Mouse (Mus musculus) E14TG2a.4 (cell line): Measurements from ENCODE around the gene Boc.

Experiments
- H3K27me3 ChIP-seq: 2 replicates; pipeline ENCODE4 v1.6.1; 2014; ENCODE audit warnings: low read length, control low read depth; ENCODE audit not compliant: insufficient read depth
- H3K36me3 ChIP-seq: 2 replicates; pipeline ENCODE4 v1.6.1; 2014; ENCODE audit warnings: low read length, control low read depth; ENCODE audit not compliant: insufficient read depth
- H3K4me1 ChIP-seq: replicated peaks from 2 replicates; pipeline ENCODE4 v1.6.1; 2014; ENCODE audit warnings: low read depth, low read length, control low read depth
- H3K4me3 ChIP-seq: replicated peaks from 2 replicates; pipeline ENCODE4 v1.5.1; 2014; ENCODE audit warnings: mild to moderate bottlenecking, low read length
- H3K9me3 ChIP-seq: 2 replicates; pipeline ENCODE4 v1.6.1; 2014; ENCODE audit warnings: low read length, control low read depth
- CTCF ChIP-seq: conservative IDR thresholded peaks from 2 replicates; pipeline ENCODE4 v1.5.1; 2014; ENCODE audit warnings: low read length
- NANOG ChIP-seq: IDR thresholded peaks from 2 replicates; pipeline ENCODE4 v1.6.1; 2014; ENCODE audit warnings: borderline replicate concordance, low read length, mixed read lengths
- POU5F1 ChIP-seq: IDR thresholded peaks from 2 replicates; pipeline ENCODE4 v1.6.1; 2014; ENCODE audit warnings: low read length, borderline replicate concordance

The Boc gene

GRCm38 (mm10) chr16:44484079-44484478 lies 74.6 kb downstream of the Boc start:
- no peak overlapping the region for H3K4me3 ChIP-seq
- no peaks in the 10 kb centered on the region for H3K9me3 ChIP-seq
- H3K36me3 ChIP-seq, result no peaks in the 10 kb centered on the region
- H3K27me3 ChIP-seq, result peaks cover 27% of the 10 kb centered on the region
- H3K4me1 ChIP-seq, result peaks cover 34% of the 10 kb centered on the region
- TF ChIP-seq CTCF (peak; percentile 100), NANOG (no peak), POU5F1 (no peak)

GRCm38 (mm10) chr16:44481599-44482593 lies 76.8 kb downstream of the Boc start:
- Histone ChIP-seq H3K4me3 (no peak overlapping the region), H3K4me1 (peaks cover 25% of the 10 kb centered on the region), H3K27me3 (peaks cover 28% of the 10 kb centered on the region), H3K36me3 (no peaks in the 10 kb centered on the region), H3K9me3 (peaks cover 7% of the 10 kb centered on the region; the same call in 1 of the 2 replicates)
- TF ChIP-seq POU5F1 (no peak), NANOG (no peak), CTCF (no peak)

- no peaks in the 10 kb centered on the region for H3K36me3 ChIP-seq
- no peak overlapping the region for H3K4me3 ChIP-seq
- H3K27me3 ChIP-seq, result peaks cover 23% of the 10 kb centered on the region
- H3K4me1 ChIP-seq, result peaks cover 20% of the 10 kb centered on the region; the same call in 1 of the 2 replicates
- H3K9me3 ChIP-seq, result peaks cover 7% of the 10 kb centered on the region; the same call in 1 of the 2 replicates
- TF ChIP-seq POU5F1 (no peak), CTCF (0 out of 2 replicates have a peak, but pooled peaks have one; percentile 10), NANOG (no peak)
Measured at GRCm38 (mm10) chr16:44480616-44481015, 78.1 kb downstream of the Boc start.

- Histone ChIP-seq H3K9me3 (peaks cover 7% of the 10 kb centered on the region; the same call in 1 of the 2 replicates), H3K36me3 (no peaks in the 10 kb centered on the region), H3K4me3 (no peak overlapping the region), H3K27me3 (peaks cover 23% of the 10 kb centered on the region), H3K4me1 (peaks cover 26% of the 10 kb centered on the region; the same call in 1 of the 2 replicates)
- TF ChIP-seq CTCF (no peak), POU5F1 (no peak), NANOG (no peak)
Measured at GRCm38 (mm10) chr16:44479852-44480251, 78.8 kb downstream of the Boc start.

GRCm38 (mm10) chr16:44478767-44479166 lies 79.9 kb downstream of the Boc start:
- peaks cover 22% of the 10 kb centered on the region for H3K27me3 ChIP-seq
- no peaks in the 10 kb centered on the region for H3K36me3 ChIP-seq
- H3K9me3 ChIP-seq, result peaks cover 7% of the 10 kb centered on the region; the same call in 1 of the 2 replicates
- TF ChIP-seq POU5F1 (no peak), NANOG (no peak), CTCF (no peak)
- H3K4me3 ChIP-seq, result no peak overlapping the region
- peaks cover 28% of the 10 kb centered on the region; the same call in 1 of the 2 replicates for H3K4me1 ChIP-seq

GRCm38 (mm10) chr16:44475682-44476375 lies 82.9 kb downstream of the Boc start:
- H3K27me3 ChIP-seq, result peaks cover 5% of the 10 kb centered on the region
- TF ChIP-seq CTCF, result no peak
- TF ChIP-seq POU5F1, result no peak
- no peak for TF ChIP-seq NANOG
- no peaks in the 10 kb centered on the region for H3K36me3 ChIP-seq
- H3K9me3 ChIP-seq, result peaks cover 7% of the 10 kb centered on the region; the same call in 1 of the 2 replicates
- peak overlapping the region; percentile 69 for H3K4me3 ChIP-seq
- H3K4me1 ChIP-seq, result peaks cover 12% of the 10 kb centered on the region; the same call in 1 of the 2 replicates

GRCm38 (mm10) chr16:44475281-44475680 lies 83.4 kb downstream of the Boc start:
- TF ChIP-seq CTCF (no peak), POU5F1 (no peak), NANOG (no peak)
- peak overlapping the region; percentile 69 for H3K4me3 ChIP-seq
- peaks cover 4% of the 10 kb centered on the region; the same call in 1 of the 2 replicates for H3K27me3 ChIP-seq

GRCm38 (mm10) chr16:44460922-44461321 lies 97.8 kb downstream of the Boc start:
- no peak overlapping the region for H3K4me3 ChIP-seq
- H3K27me3 ChIP-seq, result no peaks in the 10 kb centered on the region
- H3K4me1 ChIP-seq, result peaks cover 7% of the 10 kb centered on the region
- TF ChIP-seq CTCF (no peak), NANOG (no peak), POU5F1 (no peak)
- H3K36me3 ChIP-seq, result no peaks in the 10 kb centered on the region
- H3K9me3 ChIP-seq, result no peaks in the 10 kb centered on the region

More at GRCm38 (mm10) chr16:44475281-44475680, 83.4 kb downstream of the Boc start:
- H3K4me1 ChIP-seq, result peaks cover 11% of the 10 kb centered on the region; the same call in 1 of the 2 replicates
- peaks cover 7% of the 10 kb centered on the region; the same call in 1 of the 2 replicates for H3K9me3 ChIP-seq
- no peaks in the 10 kb centered on the region for H3K36me3 ChIP-seq
